In the genomic region with DNA sequence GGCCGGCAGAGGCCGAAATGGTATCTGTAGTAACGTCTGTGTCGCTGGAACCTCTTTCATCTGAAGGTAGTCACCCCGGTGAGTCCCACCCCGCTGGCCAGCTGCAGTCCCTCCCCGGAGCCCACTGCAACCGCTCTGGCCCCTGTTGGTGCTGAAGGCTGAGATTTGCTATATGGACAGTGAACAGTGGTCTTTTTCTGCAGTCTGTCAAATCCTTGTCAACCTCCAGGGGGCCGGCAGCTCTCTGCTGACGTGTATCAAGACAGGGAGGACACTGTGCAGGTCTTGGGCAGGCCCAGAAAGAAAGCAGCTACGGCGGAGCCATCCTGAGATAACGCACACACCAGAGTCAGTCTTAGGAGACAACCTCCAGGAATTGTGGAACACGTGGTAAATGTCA, we compare ENCODE assay signal across 8 mouse cellular contexts. TPM values are rescaled to one million over a fixed set of nuclear protein-coding genes. Genes with fewer than 3 reads are reported as not detected.
A peak's percentile ranks its signal among the peaks of the same experiment; 100 is the strongest.
DNase-seq lines count a peak whose midpoint lies in the region; ATAC-seq and TF ChIP-seq lines count a peak whose summit lies in the region.
"Had no signal": no experiment of that assay in that cellular context is flagged by ENCODE, and none has a peak within 500 bp of the region (broad histone marks: within the 10 kb centered on the region; RNA-seq: fewer than 3 reads in every experiment).

No protein-coding gene starts in this region.

- no peaks in the 10 kb centered on the region for H3K27me3 ChIP-seq in forebrain, postnatal 0 days (ENCODE audit: insufficient read depth, low read length)
- H3K27me3 ChIP-seq in midbrain, embryonic 10.5 days (ENCODE audit: low read depth, poor library complexity, severe bottlenecking), result peaks cover 7% of the 10 kb centered on the region; the same call in 1 of the 2 replicates

- peak overlapping the region; percentile 17; the same call in 1 of the 2 replicates for H3K4me2 ChIP-seq in forebrain, postnatal 0 days (ENCODE audit: low read depth)

- H3K4me3 ChIP-seq in forebrain, postnatal 0 days (ENCODE audit: low read depth, low read length), result no peak overlapping the region
- no peak overlapping the region for H3K4me3 ChIP-seq in midbrain, embryonic 10.5 days

- no peaks in the 10 kb centered on the region for H3K9me3 ChIP-seq in forebrain, postnatal 0 days (ENCODE audit: low read length)
- no peaks in the 10 kb centered on the region for H3K9me3 ChIP-seq in midbrain, embryonic 10.5 days (replicated peaks)

- ATAC-seq in forebrain, postnatal 0 days, result no peak; the same call in 1 of the 2 replicates

- peak overlapping the region; percentile 54 for H3K27ac ChIP-seq in forebrain, postnatal 0 days (ENCODE audit: low read depth, low read length)
- H3K27ac ChIP-seq in midbrain, embryonic 10.5 days (replicated peaks), result 0 out of 2 replicates have a peak overlapping the region, but pooled peaks have one; percentile 29

- peaks cover 28% of the 10 kb centered on the region; the same call in 1 of the 2 replicates for H3K4me1 ChIP-seq in forebrain, postnatal 0 days (ENCODE audit: insufficient read depth)
- H3K4me1 ChIP-seq in midbrain, embryonic 10.5 days, result peaks cover 47% of the 10 kb centered on the region

- 41% methylated on average over 14 of the region's 14 CpGs for WGBS in forebrain, postnatal 0 days
- 74% methylated on average over 14 of the region's 14 CpGs for WGBS in midbrain, embryonic 10.5 days

- TF ChIP-seq CTCF in forebrain, postnatal 0 days (IDR thresholded peaks at IDR 0.05; ENCODE audit: low read depth), result peak; percentile 38

- peak; percentile 40 for DNase-seq in ES-CJ7 (ENCODE audit: low read depth, low spot score)
- DNase-seq in R1 (ENCODE audit: low read depth, low spot score), result peak; percentile 31
- DNase-seq in forebrain, postnatal 0 days, result no peak
- no peak for DNase-seq in midbrain, embryonic 10.5 days (ENCODE audit: low spot score)
- DNase-seq in urinary bladder, adult 2 months (ENCODE audit: low spot score), result no peak
- DNase-seq in adrenal gland, adult (ENCODE audit: inconsistent age in 2 of 2, low spot score in 1 of 2), result no peak
- no peak for DNase-seq in cerebellum, adult 11-12 months
- DNase-seq: spleen, adult 18-20 months had no signal

- no peaks in the 10 kb centered on the region for H3K36me3 ChIP-seq in forebrain, postnatal 0 days (ENCODE audit: insufficient read depth)
- no peaks in the 10 kb centered on the region for H3K36me3 ChIP-seq in midbrain, embryonic 10.5 days

- H3K9ac ChIP-seq in forebrain, postnatal 0 days, result peak overlapping the region; percentile 10; the same call in 1 of the 2 replicates

RNA-seq across cellular contexts. Expression of a gene that starts 43.0 kb away (rescaled TPM):
- total RNA-seq in forebrain, postnatal 0 days (2014; rRNA removed), result 103 and 122 TPM in 2 replicates
- polyA plus RNA-seq in forebrain, postnatal 0 days (2015; fragmentation: Nextera tagmentation; extraction: Ambion mirVana), result 45.4 and 70.1 TPM in 2 replicates
- polyA plus RNA-seq in midbrain, embryonic 10.5 days (2016; fragmentation: Nextera tagmentation; extraction: Ambion mirVana), result 2.5 and 3.9 TPM in 2 replicates
- 0.44 and 0.77 TPM in 2 replicates for polyA plus RNA-seq in urinary bladder, adult 2 months (2012; rRNA removed)

Comparison
In these comparisons a context has a peak if more than half of its experiments do, and no peak if none do; other contexts are left out.
1. DNase-seq: peak in ES-CJ7 (single experiment) and R1 (single experiment); none in forebrain, postnatal 0 days (single experiment), midbrain, embryonic 10.5 days (single experiment), urinary bladder, adult 2 months (single experiment), adrenal gland, adult (0 of 2) and cerebellum, adult 11-12 months (single experiment).